Mouse (Mus musculus) G1E (cell line): ENCODE measurements around the gene Sh3rf1.

Source experiments
- CTCF ChIP-seq: IDR thresholded peaks from 2 replicates; pipeline ENCODE4 v1.5.1; 2012; ENCODE audit warnings: low read depth, low read length, inconsistent platforms, mixed read lengths
- GATA1 ChIP-seq: IDR thresholded peaks from 2 replicates; pipeline ENCODE4 v1.6.1; 2012; ENCODE audit warnings: borderline replicate concordance, low read length, inconsistent platforms, mixed read lengths
- POLR2AphosphoS5 ChIP-seq: IDR thresholded peaks from 2 replicates; pipeline ENCODE4 v1.6.1; 2012; ENCODE audit warnings: low read depth, low read length, inconsistent platforms; ENCODE audit not compliant: insufficient replicate concordance

- TF ChIP-seq GATA1 = no peak
- TF ChIP-seq CTCF = no peak
- no peak for TF ChIP-seq POLR2AphosphoS5
These were observed 58.9 kb downstream of the Sh3rf1 start for GRCm38 (mm10) chr8:61282303-61283168.
